Mouse (Mus musculus): Measurements from ENCODE around the gene Fryl. TPM values are rescaled to one million over a fixed set of nuclear protein-coding genes. Genes with fewer than 3 reads are reported as not detected.

Gene Fryl
- polyA plus RNA-seq, 1 experiment from 2014 or later = 47.4 TPM

DNA sequence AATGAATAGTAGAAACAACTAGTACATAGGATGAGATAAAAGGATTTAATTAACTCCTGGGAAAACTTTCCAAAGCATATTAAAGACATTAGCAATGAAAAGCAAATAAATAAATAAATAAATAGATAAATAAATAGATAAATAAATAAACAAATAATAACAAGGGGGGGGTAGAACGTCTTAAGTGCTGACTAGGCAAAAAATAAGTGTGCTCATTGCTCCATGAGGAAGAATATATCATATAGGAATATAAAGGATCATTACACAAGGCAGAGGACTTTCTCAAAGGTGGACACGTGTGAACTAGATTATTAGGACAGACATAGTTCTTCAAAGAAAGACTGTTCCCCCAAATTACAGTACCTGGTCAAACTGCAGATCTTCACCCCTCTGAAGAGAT is 120.5 kb downstream of the Fryl start:
- 91% methylated on average over 2 of the region's 2 CpGs for WGBS
- 0 out of 2 replicates have a peak, but pooled peaks cover under 1% of the 10 kb centered on the region for H3K36me3 ChIP-seq
- H3K4me2 ChIP-seq (replicated peaks) = no peak overlapping the region
- H3K9me3 ChIP-seq (replicated peaks) = no peaks in the 10 kb centered on the region
- no peaks in the 10 kb centered on the region for H3K27me3 ChIP-seq
- no peak overlapping the region for H3K4me3 ChIP-seq
- no peaks in the 10 kb centered on the region for H3K4me1 ChIP-seq
- H3K27ac ChIP-seq = no peak overlapping the region
- ATAC-seq (ENCODE audit: low FRiP score) = no peak
- no peak overlapping the region for H3K9ac ChIP-seq

DNA sequence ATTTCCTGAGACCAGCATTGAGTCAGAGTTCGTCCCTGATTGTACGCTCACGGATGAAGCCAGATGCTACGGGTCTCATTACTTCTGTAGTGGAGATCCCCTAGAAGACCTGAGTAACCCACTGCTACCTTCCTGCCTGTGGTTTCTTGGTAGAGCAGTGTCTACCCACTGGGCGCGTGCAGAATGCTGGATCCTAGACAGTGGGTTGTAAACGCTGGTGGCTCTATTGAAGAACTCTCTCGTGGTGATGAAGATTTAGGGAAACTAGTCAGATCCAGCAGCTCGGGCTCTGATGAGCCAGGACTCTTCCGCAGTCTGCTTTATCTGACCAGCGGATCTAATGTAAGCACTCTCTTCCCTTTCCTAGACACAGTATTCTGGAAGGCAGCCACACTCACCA is 121.3 kb downstream of the Fryl start:
- Histone ChIP-seq H3K36me3 (no peaks in the 10 kb centered on the region), H3K4me2 (replicated peaks) (no peak overlapping the region), H3K4me3 (no peak overlapping the region), H3K27ac (no peak overlapping the region), H3K9me3 (replicated peaks) (no peaks in the 10 kb centered on the region), H3K27me3 (no peaks in the 10 kb centered on the region), H3K4me1 (no peaks in the 10 kb centered on the region), H3K9ac (no peak overlapping the region)
- WGBS = 91% methylated on average over 11 of the region's 11 CpGs
- no peak for ATAC-seq (ENCODE audit: low FRiP score)

DNA sequence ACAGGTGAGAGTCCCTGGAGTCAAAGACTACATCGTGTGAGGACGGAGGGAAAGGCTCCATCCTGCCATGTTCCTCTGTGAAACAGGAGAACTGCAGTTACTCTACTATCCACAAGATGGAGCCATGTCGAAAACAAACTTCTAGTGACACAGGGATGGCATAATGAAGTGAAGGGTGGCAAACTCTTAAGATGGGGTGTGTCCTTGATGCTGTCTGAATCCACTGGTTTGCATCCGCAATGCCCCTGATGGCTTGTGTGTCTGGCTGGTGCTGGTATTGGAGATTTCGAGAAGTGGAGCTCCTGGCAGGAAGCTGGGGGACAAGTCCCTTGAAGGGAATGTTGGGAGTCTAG is 122.6 kb downstream of the Fryl start:
- H3K4me3 ChIP-seq = no peak overlapping the region
- no peaks in the 10 kb centered on the region for H3K27me3 ChIP-seq
- H3K36me3 ChIP-seq = no peaks in the 10 kb centered on the region
- peaks cover 3% of the 10 kb centered on the region; the same call in 1 of the 2 replicates for H3K4me1 ChIP-seq
- H3K9me3 ChIP-seq (replicated peaks) = no peaks in the 10 kb centered on the region
- H3K27ac ChIP-seq = no peak overlapping the region
- no peak for ATAC-seq (ENCODE audit: low FRiP score)
- no peak overlapping the region for H3K9ac ChIP-seq
- no peak overlapping the region for H3K4me2 ChIP-seq (replicated peaks)
- 48% methylated on average over 5 of the region's 5 CpGs for WGBS

DNA sequence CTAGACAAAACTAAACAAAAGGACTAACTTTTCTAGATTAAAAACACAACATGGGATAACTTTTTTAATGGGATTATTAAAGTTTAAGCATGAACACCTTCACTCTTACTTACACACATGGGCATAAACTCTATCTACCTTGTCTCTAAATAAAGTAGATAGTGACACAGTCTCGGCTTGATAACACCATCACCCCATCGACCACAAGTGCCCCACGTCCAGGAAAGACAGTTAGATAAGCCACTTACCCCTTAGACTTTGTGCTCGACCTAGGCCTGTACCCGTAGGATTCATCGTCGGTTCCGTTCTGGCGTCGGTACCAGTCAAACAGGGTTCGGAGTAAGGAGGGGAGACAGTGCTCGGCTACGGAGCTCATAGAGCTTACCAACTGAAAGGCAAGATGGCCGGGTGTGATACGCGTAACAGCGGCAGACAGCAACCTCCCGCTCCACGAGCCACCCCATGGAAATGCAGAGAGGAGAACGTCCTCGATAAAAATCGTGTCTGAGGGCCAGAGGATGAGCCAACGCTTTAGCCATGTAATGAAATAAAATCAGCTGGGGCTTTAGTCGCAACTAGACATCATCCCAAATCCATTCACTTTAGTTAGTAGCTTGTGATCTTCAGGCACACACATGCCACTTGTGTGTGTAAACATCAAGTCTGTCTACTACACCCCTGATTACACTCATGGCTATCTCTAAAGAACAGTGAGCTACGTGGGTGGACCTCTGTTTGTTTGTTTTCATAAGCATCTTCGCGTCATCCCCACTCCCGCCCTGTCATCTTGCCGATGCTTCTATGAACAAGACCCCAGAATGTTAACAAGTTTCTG is 123.2 kb downstream of the Fryl start:
- H3K4me3 ChIP-seq = no peak overlapping the region
- H3K4me1 ChIP-seq = peaks cover 3% of the 10 kb centered on the region; the same call in 1 of the 2 replicates
- H3K27ac ChIP-seq = no peak overlapping the region
- ATAC-seq (ENCODE audit: low FRiP score) = no peak
- H3K4me2 ChIP-seq (replicated peaks) = no peak overlapping the region
- no peak overlapping the region for H3K9ac ChIP-seq
- 94% methylated on average over 29 of the region's 29 CpGs for WGBS
- H3K36me3 ChIP-seq = peaks cover 3% of the 10 kb centered on the region; the same call in 1 of the 2 replicates
- H3K9me3 ChIP-seq (replicated peaks) = no peaks in the 10 kb centered on the region
- H3K27me3 ChIP-seq = no peaks in the 10 kb centered on the region

DNA sequence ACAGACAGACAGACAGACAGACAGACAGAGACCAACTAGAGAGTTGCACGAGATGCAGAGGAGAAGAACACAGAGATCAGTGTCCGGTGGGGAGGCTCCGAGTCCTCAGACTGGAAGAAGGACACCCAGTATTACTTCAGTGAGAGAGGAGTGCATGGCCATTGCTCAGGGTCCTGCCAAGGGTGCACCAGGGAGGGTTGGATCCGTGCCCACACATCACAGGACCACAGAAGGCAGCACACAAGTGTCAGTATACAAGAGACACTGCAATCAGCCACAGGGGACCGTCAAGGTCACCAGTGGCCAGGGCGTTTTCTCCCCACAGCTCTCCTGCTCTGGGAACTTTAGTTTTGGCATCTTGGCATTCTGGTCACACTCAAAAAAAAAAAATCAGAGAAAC is 125.4 kb downstream of the Fryl start:
- Histone ChIP-seq H3K9me3 (replicated peaks) (no peaks in the 10 kb centered on the region), H3K4me3 (no peak overlapping the region), H3K4me1 (peaks cover 3% of the 10 kb centered on the region; the same call in 1 of the 2 replicates), H3K4me2 (replicated peaks) (no peak overlapping the region), H3K36me3 (peaks cover 6% of the 10 kb centered on the region; the same call in 1 of the 2 replicates), H3K9ac (no peak overlapping the region), H3K27ac (no peak overlapping the region), H3K27me3 (no peaks in the 10 kb centered on the region)
- WGBS = 94% methylated on average over 6 of the region's 6 CpGs
- ATAC-seq (ENCODE audit: low FRiP score) = no peak; the same call in 1 of the 2 replicates

DNA sequence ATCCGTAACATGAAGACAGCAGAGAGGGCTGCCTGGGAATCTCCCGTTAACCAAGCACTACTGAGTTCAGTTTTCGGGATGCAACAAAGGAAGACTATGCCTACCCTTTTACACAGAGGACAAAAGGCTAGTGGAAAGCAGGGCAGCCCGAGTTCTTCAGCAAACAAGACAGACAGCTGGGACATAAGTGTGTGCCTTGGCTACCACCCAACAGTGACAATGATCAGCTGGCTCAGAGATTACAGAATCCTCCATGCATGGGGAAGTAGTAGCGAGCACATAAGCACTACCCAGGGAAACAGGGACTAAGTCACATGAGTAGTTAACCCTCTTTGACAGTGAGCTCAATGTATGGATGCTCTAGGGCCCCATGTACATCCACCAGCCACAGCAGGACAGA is 126.5 kb downstream of the Fryl start:
- H3K9me3 ChIP-seq (replicated peaks) = no peaks in the 10 kb centered on the region
- peak; percentile 78 for ATAC-seq (ENCODE audit: low FRiP score)
- H3K36me3 ChIP-seq = peaks cover 6% of the 10 kb centered on the region; the same call in 1 of the 2 replicates
- H3K4me1 ChIP-seq = peaks cover 3% of the 10 kb centered on the region; the same call in 1 of the 2 replicates
- 0 out of 2 replicates have a peak overlapping the region, but pooled peaks have one; percentile 30 for H3K27ac ChIP-seq
- no peak overlapping the region for H3K9ac ChIP-seq
- no peak overlapping the region for H3K4me2 ChIP-seq (replicated peaks)
- H3K27me3 ChIP-seq = no peaks in the 10 kb centered on the region
- H3K4me3 ChIP-seq = no peak overlapping the region
- 53% methylated on average over 5 of the region's 5 CpGs for WGBS

DNA sequence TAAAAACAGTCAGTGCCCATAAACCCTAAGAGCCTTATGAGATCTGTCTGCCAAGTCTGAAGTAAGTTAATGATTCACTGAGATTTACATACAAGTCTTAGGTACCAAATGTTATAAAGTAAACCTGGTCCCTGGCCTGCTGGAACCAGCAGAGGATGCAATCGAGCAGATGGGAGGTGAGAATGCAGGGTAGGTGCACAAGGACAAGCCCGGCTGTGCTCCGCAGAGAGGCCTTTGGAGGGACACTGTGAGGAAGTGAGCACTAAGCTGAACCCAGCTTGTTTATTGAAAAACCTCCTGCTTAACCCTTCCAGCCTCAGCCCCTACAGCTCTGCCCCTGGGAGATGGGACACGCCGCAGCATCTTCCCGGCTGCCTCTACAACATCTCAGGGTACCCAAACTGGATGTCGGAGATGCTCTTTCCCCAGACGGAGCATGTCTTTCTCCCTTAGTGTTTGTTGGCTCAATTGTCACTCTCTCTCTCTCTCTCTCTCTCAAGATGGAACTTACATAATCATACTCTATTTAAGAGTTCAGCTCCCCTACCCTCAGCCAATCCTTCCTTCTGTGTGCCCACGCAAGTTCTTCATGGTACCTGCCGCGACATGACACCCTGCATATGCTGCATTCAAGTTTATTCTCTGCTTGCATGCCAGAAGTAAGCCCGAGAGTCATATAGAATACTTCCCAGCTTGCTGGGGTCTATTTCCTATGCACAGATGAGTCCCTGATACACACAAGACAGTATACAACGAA is 136.3 kb downstream of the Fryl start:
- ATAC-seq (ENCODE audit: low FRiP score) = no peak
- Histone ChIP-seq H3K27ac (no peak overlapping the region), H3K4me1 (no peaks in the 10 kb centered on the region), H3K4me2 (replicated peaks) (no peak overlapping the region), H3K27me3 (no peaks in the 10 kb centered on the region), H3K9ac (no peak overlapping the region), H3K9me3 (replicated peaks) (no peaks in the 10 kb centered on the region), H3K4me3 (no peak overlapping the region), H3K36me3 (peaks cover 24% of the 10 kb centered on the region)
- WGBS = 91% methylated on average over 13 of the region's 13 CpGs

DNA sequence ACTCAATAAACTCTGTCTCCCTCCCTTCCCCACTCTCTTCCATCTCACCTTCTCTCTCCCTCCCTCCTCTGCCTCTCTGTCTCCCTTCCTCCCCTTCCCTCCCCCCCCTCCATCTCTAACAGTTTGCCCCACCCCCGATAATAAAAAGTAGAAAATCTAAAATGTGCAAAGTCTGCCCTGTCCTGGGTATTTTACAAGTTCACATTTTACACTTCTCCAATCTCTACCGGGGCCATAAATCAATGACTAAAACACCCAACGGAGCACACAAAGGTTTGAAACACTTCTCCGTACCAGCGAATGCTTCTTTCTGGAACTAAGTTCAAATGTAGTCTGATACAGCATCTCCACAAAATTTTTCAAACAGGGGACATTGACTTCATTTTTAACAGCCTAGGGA is 136.9 kb downstream of the Fryl start:
- no peak for ATAC-seq (ENCODE audit: low FRiP score)
- Histone ChIP-seq H3K9ac (no peak overlapping the region), H3K27ac (no peak overlapping the region), H3K4me3 (no peak overlapping the region), H3K9me3 (replicated peaks) (no peaks in the 10 kb centered on the region), H3K4me1 (no peaks in the 10 kb centered on the region), H3K27me3 (no peaks in the 10 kb centered on the region), H3K4me2 (replicated peaks) (no peak overlapping the region), H3K36me3 (peaks cover 25% of the 10 kb centered on the region)
- WGBS = 93% methylated on average over 5 of the region's 5 CpGs

DNA sequence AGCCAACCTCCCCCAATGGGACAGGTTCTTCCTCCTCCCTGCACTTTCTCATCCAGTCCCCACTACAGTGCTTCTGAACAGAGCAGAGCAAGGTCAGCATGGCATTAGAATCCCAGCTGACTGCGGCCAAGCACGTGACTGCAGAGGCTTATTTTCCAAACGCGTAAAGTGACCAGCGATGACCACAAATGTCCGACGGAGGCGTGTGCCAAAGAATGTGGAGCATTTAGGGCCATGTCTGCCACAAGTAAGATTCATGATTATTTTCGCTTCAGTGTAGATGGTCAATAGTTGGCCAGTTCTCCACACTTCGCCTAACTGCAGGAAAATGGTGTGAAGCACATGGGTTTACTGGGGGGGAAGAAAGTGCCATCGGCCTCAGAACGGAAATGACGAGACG is 137.6 kb downstream of the Fryl start:
- Histone ChIP-seq H3K36me3 (peaks cover 23% of the 10 kb centered on the region), H3K4me1 (no peaks in the 10 kb centered on the region), H3K27me3 (no peaks in the 10 kb centered on the region), H3K4me3 (no peak overlapping the region), H3K9ac (no peak overlapping the region), H3K4me2 (replicated peaks) (no peak overlapping the region), H3K9me3 (replicated peaks) (no peaks in the 10 kb centered on the region), H3K27ac (no peak overlapping the region)
- ATAC-seq (ENCODE audit: low FRiP score) = no peak
- WGBS = 93% methylated on average over 14 of the region's 14 CpGs

DNA sequence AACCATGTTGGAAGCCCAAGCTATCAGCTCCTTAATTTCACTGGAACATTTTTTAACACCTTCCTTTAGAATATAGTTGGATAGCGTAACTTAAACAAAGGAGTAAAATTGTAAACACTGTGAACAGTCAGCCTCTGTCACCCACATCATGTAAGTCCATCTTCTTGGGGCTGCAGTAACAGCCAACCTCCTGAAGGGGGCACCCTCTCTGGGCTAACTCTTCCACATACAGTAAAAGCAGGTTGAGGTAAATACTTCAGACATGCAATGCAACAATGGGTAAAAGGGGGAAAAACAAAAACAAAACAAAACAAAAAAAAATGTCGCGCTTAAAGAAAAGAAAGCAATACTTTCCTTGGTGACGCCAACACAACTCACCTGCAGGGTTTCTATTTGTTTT is 141.5 kb downstream of the Fryl start:
- Histone ChIP-seq H3K9me3 (replicated peaks) (no peaks in the 10 kb centered on the region), H3K27ac (no peak overlapping the region), H3K36me3 (peaks cover 27% of the 10 kb centered on the region), H3K27me3 (no peaks in the 10 kb centered on the region), H3K4me2 (replicated peaks) (no peak overlapping the region), H3K4me1 (no peaks in the 10 kb centered on the region), H3K9ac (no peak overlapping the region), H3K4me3 (no peak overlapping the region)
- WGBS = 90% methylated on average over 4 of the region's 4 CpGs
- ATAC-seq (ENCODE audit: low FRiP score) = no peak

DNA sequence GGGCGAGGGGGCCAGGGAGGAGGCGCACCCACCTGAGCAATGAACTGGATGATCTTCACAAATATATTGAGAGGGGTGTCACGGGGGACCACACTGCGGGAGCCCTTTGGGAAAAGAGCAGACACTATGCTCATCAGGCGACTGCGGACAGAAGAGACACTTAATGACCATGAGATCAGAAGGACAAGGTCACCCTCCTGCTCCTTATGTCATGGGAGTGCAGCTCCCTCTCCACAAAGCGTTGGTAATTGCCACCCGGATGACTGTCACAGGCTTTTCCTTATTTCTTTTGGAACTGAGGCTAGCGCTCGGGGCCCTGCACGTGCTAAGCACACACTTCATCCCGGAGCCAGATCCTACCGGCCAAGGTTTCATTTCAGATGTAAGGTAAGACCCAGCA is 144.1 kb downstream of the Fryl start:
- H3K4me1 ChIP-seq = no peaks in the 10 kb centered on the region
- H3K9ac ChIP-seq = no peak overlapping the region
- no peak overlapping the region for H3K4me3 ChIP-seq
- no peak overlapping the region for H3K27ac ChIP-seq
- WGBS = 83% methylated on average over 13 of the region's 13 CpGs
- no peak for ATAC-seq (ENCODE audit: low FRiP score)
- no peaks in the 10 kb centered on the region for H3K9me3 ChIP-seq (replicated peaks)
- no peaks in the 10 kb centered on the region for H3K27me3 ChIP-seq
- H3K36me3 ChIP-seq = peaks cover 46% of the 10 kb centered on the region
- no peak overlapping the region for H3K4me2 ChIP-seq (replicated peaks)

DNA sequence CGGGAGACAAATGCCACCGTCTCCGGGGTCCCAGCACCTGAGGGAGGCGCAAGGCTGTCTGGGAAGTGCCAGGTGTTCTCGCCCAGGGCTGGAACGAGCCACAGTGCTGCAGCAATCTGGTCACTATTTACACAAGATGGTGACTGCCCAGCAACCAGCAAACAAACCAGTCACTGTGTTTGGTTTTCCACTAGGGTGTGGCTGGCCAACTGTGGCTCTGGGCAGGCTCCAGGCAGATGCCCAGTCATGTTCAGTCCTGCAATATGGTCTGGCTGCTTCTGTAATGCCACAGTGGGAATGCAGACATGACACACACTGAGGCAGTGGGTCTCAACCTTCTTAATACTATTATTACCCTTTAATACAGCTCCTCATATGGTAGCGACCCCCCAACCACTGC is 152.8 kb downstream of the Fryl start:
- ATAC-seq (ENCODE audit: low FRiP score) = no peak
- no peak overlapping the region for H3K27ac ChIP-seq
- H3K4me3 ChIP-seq = no peak overlapping the region
- H3K36me3 ChIP-seq = peaks cover 67% of the 10 kb centered on the region
- H3K9me3 ChIP-seq (replicated peaks) = no peaks in the 10 kb centered on the region
- no peaks in the 10 kb centered on the region for H3K4me1 ChIP-seq
- no peaks in the 10 kb centered on the region for H3K27me3 ChIP-seq
- H3K4me2 ChIP-seq (replicated peaks) = no peak overlapping the region
- 91% methylated on average over 7 of the region's 7 CpGs for WGBS
- no peak overlapping the region for H3K9ac ChIP-seq

All from hindbrain, embryonic 12.5 days (tissue).